Mouse (Mus musculus) left cerebral cortex, adult 18-20 months (tissue): ENCODE results near the gene Ankrd44. TPM values are rescaled to one million over a fixed set of nuclear protein-coding genes. Genes with fewer than 3 reads are reported as not detected.
A peak's percentile ranks its signal among the peaks of the same experiment; 100 is the strongest.

Source experiments
- DNase-seq, 2 experiments: peaks; one replicate each; pipeline ENCODE4 v3.0.0; 2021 to 2022; ENCODE audit warnings: low spot score in 2 of 2, mixed read lengths in 1 of 2
- total RNA-seq, 2 experiments: library from RNA; stranded (reverse); gene quantifications; 2 replicates each; pipeline ENCODE4 v1.2.3; 2021

The Ankrd44 gene
- total RNA-seq, 2 experiments from 2014 or later, result 21.9 to 23.0 TPM

- DNase-seq, result peak; percentile 65 to 83
Observed at GRCm38 (mm10) chr1:54896109-54897085, 29.8 kb downstream of the Ankrd44 start.

- DNase-seq, result no peak
Observed at GRCm38 (mm10) chr1:54888449-54888848, 37.7 kb downstream of the Ankrd44 start.

DNA sequence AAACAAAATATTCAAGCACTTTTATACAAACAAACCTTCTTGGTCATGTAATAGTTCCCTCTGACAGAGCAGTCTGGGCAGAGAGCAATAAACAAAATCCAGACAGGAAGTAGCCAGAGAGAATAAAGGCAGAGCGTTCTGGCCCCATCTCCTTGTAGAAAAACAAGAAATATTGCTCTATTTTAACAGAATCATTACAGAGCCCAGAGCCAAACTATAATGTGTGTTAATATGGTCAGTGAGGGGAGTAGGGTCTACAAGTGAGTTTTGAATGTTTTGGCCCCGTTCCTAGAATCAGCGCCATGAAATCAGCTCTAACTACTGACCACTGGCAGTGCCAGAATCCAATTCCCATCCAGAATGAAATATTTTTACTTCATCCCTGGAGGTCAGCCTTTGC is 38.3 kb downstream of the Ankrd44 start:
- DNase-seq, result no peak

DNA sequence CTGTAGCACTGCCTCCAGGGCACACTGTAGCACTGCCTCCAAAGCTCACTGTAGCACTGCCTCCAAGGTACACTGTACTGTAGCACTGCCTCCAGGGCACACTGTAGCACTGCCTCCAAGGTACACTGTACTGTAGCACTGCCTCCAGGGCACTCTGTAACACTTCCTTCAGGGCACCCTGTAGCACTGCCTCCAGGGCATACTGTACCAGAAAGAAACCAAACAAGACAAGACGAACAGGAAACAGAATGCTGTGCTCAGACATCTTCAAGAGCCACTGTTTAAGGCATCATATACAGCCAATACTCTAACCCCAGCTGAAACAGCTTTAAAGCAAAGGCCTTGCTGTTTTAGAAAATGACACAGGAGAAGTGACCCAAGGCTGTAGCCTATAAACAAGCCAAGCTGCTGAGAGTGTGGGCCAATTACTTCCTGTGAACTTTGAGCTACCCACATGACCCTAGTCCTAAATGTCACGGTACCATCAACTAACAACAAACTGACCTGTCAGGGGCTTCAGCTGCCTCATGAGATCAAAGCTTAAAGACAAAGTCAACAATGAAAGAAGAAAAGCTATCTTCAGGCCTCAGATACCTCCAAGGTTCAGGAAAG is 43.2 kb downstream of the Ankrd44 start:
- DNase-seq, result no peak

GRCm38 (mm10) chr1:54881523-54881922 is 44.7 kb downstream of the Ankrd44 start:
- DNase-seq, result no peak

DNA sequence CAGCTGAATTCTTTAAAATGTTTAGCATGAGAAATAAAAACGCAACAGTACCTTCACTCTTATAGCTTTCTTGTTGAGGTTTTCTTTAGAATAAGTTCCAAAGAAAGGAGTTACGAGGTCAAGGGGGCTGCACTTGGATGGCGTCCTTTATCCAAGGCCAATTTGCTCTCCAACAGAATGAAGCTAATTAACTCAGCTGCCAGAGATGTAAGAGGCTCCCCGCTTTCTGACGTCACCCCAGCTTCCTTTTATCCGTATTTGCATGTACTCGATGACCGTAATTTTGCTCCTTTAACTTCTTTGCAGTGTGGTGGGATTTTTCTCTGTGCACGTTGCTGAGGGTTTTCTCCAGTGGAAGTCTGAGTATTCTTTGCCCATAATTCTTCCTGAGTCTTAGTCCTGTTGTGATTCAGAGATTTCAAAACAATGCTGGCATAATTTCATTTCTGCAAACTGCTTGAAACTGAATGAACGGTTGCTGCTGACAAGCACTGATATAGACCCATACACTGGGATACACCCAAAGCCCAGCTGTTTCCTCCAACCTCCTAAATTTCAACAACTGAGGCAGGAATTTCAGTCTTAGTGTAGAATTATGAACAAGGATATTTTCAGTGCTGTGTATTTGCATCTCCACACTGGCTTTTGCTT is 48.6 kb downstream of the Ankrd44 start:
- no peak for DNase-seq

DNA sequence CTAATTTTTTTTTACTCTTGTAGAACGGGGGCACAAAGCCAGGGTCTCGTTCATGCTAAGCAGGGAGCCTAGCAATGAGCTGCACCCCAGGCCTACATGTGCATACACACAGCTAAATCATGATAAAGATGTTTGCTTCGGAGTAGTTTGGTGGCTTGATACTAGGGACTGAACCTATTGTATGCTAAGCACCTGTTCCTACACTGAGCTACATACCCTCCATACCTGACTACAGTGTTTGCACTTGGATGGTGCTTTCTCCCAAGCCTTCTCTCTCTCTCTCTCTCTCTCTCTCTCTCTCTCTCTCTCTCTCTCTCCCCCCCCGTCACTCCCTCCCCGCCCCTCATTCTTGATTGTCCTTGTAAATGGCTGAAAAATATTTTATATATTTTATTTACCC is 49.2 kb downstream of the Ankrd44 start:
- no peak for DNase-seq

DNA sequence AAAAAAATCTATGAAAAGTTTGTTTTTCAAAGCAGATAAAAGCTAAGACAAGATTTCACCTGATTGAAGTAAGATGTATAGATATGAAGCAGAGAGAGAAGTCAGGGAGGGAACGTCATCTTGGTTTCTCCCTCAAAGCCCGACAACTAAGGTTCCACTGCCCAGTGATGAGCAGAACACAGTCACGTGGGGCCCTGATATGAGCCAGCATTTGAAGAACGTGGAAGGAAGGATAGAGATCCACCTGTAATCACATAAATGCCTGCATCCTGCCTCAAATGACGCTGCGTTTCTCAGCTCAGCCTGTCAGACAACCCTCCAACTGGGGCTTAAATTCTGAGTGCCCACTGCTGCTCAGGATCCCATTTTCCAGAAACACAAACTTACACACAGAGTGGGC is 52.1 kb downstream of the Ankrd44 start:
- no peak for DNase-seq

DNA sequence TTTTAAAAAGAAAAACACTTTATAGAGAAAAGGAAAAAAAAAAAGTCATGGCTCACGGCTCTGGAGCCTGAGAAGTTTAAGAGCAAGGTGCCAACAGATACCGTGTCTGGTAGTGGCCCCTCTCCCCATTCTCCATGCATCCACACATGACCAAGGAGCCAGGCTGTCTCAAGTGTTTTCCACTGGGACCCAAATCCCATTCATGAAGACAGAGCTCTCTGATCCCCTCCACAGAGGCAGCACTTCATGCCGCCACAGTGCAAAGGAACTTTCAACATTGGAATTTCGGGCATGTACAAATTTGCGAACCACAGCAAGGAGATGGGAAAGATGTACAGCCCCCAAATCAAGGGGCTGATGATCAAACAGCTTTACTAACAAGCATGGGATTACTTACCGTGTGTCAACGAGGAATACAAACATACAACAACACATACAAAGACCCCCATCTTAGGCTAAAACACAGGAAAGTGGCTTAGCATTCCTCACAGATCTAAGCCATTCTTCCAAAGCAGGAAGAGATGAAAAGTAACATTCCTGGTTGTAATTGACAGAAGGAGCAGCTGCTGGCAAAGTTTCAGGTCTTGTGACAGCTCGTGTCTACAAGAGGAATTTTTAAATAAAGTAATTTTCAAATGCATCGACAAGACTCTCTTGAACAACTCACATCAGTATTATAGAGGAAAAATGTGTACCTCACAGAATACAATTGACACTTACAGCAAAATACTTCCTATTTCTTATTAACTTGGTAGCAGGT is 53.1 kb downstream of the Ankrd44 start:
- no peak for DNase-seq

DNA sequence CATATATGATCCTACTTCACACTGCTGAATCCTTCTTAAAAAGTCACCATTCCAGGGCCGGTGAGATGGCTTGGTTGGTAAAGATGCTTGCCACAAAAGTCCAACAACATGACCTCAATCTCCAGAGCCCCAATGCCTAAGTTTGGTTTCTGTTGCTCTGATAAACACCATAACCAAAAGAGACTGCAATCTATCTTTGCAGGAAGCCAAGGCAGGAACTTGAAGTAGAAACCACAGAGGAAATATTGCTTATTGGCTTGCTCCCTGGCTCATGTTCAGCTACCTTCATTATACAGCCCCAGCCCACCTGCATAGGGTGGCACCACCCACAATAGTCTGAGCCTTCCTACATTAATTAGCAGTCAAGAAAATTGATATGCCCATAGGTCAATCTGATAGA is 54.9 kb downstream of the Ankrd44 start:
- no peak for DNase-seq

- no peak for DNase-seq
Observed at GRCm38 (mm10) chr1:54870634-54871033, 55.6 kb downstream of the Ankrd44 start.

DNA sequence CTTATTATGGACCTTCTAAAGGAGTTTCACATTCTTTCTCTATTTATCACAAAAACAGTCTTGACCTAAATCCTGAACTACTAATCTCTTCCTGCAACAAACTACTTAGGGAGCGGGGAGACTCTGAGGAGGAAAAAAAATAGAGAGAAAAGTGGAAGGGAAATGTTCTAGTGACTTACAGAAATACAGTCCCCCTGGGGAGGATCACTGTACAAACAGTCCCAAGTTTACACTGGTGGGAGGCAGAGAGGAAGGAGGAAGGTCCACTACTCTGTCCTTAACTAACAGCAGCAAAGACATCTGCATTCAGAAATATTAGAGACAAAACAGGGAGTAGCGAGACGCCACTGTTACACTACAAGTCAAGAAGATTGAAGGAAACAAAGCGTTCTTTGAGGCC is 59.0 kb downstream of the Ankrd44 start:
- DNase-seq, result no peak

- no peak for DNase-seq
Observed at GRCm38 (mm10) chr1:54866131-54866530, 60.1 kb downstream of the Ankrd44 start.

DNA sequence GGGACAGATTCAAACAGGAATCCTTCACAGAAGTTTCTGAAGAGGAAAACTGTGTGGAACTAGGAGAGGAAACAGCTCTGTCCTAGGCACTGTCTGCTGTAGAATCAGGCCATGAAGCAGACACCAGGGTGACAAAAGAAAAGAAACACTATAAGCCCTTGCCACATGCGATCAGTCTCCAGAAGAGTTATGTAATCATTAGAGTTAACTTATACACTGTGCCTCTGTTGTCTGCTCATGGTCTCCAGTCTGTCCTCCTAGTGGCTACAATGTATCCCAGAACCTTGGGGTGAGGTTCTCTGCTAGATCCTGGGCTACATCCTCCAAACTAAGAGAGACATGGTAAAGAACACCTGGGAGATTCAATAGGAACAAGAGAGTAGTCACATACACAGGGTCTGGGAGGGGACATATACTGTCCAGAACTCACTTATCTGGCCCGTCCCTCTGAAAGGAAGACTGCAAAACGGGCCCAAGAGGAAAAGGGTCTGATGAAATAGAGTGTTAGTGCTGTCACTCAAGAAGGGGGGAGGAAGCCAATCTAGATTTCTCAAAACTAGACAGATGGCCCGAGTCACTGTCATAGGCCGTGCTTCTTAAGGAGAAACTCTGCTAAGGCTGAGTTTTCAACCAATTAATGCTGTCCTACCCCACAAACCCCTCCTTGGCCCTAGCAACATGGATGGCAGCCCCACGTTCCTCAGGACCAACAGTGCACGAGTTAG is 61.1 kb downstream of the Ankrd44 start:
- no peak for DNase-seq

GRCm38 (mm10) chr1:54860361-54860760 is 65.8 kb downstream of the Ankrd44 start:
- no peak for DNase-seq

DNA sequence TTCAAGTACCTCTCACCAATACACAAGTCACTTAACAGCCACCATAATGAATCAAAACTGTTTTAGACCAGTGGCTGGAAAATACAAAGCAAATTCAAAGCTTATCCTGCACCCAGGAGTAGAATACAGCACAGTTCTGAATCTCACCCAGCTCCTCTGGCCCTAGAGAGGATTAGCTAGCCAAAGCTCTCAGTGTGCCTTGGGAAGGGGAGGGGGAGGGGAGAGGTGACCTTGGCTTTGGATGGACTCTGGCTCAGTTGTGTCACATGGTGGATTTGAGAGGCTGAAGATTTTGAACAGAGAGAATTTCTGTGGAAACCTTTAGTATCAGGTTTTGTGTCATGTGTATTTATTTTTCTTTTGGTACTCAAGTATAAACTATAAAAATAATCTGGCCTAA is 66.3 kb downstream of the Ankrd44 start:
- no peak for DNase-seq

DNA sequence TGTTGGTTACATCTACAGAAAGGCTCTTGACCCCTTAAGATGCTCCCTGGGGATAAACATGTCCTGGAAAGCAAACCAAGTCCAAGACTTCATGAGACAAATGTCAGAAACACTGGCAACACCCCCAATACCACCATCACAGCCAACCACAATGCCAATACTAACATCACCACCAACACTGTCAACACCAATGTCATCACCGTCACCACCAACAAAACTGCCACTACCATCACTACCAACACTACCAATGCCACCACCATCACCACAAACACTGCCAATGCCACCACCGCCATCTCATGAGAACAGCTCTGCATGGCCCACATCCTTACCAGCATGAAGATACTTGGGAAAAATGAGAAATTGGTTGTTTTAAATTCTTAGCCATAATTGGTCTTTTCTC is 67.3 kb downstream of the Ankrd44 start:
- no peak for DNase-seq

DNA sequence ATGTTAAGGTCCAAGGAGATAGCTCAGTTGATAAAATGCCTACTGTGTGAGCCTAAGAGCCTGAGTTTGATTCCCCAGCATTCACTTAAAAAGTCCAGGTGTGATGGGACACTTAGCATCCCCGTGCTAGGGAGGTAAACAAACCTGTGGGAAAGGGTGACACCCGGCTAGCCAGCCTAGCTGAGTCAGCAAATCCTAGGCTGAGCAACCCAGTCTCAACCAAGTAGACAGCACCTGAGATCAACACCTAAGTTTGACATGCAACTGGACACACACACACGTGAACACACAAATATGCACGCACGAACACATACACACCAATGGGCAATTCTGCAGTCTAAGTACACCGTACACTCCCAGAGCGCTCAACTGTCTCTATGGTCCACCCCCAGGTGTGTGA is 69.7 kb downstream of the Ankrd44 start:
- no peak for DNase-seq

DNA sequence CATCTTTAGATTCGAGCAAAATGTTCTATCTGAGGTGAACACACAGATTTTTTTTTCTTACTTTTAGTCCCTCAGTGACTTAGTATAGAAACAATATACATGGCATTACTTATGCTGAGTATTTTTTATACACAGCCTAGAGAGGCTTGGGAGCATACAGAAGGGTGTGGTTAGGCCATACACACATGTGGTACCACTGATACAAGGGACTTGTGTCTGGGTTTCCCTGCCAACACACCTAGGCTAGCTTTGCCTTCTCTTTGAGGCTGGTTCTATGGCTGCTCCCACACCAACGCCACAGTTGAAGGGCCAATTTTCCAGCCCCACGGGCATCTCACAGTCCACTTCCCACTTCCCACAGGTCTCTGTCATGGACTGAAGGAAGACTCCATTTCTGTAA is 70.2 kb downstream of the Ankrd44 start:
- DNase-seq, result no peak

- no peak for DNase-seq
Observed at GRCm38 (mm10) chr1:54854388-54854787, 71.8 kb downstream of the Ankrd44 start.
